Mouse (Mus musculus) small intestine, adult 2 months (tissue): Measurements from ENCODE around the gene Gm13275.
"Not testable (repeated sequence)": the region's sequence is repeated elsewhere in the genome, so short reads cannot be mapped to it uniquely, and the experiment has no call there.

Experiments
- CTCF ChIP-seq: fragments of 200-500 bp; IDR thresholded peaks from 2 replicates; pipeline ENCODE4 v1.5.1; 2012; ENCODE audit warnings: low read depth, mild to moderate bottlenecking, control low read depth, inconsistent platforms, low read length, moderate library complexity, mixed read lengths; ENCODE audit not compliant: insufficient replicate concordance, insufficient read length; ENCODE audit errors: extremely low read depth
- POLR2A ChIP-seq: fragments of 200-500 bp; IDR thresholded peaks from 2 replicates; pipeline ENCODE4 v1.6.1; 2012; ENCODE audit warnings: low read depth, mild to moderate bottlenecking, control low read depth, inconsistent platforms, low read length, moderate library complexity

DNA sequence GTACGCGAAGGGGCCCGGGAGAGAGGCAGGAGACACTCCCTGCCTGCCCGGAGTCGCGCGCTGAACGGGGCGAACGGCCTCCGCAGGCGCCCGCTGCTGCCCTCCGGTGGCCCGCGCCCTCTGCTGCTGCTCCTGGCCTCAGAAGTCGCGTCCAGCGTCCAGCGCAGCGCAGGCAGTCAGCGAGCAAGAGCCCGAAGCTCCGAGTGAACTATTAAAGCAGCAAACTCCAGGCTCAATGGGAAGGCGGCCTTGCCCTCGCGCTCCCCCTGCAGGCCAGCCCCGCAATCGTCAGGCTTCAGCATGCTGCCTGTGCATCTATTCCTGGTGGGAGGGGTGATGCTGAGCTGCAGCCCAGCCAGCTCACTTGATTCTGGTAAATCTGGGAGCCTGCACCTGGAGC, 8.7 kb downstream of the Gm13275 start, which contains the start of gene Gm13287:
- TF ChIP-seq POLR2A, CTCF: not testable (repeated sequence)
